Mouse (Mus musculus) cerebellum, adult 2 months (tissue): ENCODE data around the gene Lyve1.

Experiments used
- CTCF ChIP-seq: fragments of 200-500 bp; IDR thresholded peaks from 2 replicates; pipeline ENCODE4 v1.5.1; 2011; ENCODE audit warnings: low read depth, mild to moderate bottlenecking, control low read depth, low read length, moderate library complexity, borderline replicate concordance; ENCODE audit not compliant: insufficient read depth
- POLR2A ChIP-seq: fragments of 200-500 bp; IDR thresholded peaks from 2 replicates; pipeline ENCODE4 v1.6.1; 2011; ENCODE audit warnings: low read length, control low read depth, borderline replicate concordance; ENCODE audit not compliant: insufficient read depth

- TF ChIP-seq POLR2A, result no peak
- TF ChIP-seq CTCF, result no peak
Measured at GRCm38 (mm10) chr7:110834522-110834921, 28.5 kb downstream of the Lyve1 start.
